Mouse (Mus musculus) cerebellum, adult 8-10 months (tissue): ENCODE measurements around the gene Gm17693.
"Not testable (repeated sequence)": the region's sequence is repeated elsewhere in the genome, so short reads cannot be mapped to it uniquely, and the experiment has no call there.

Experiments used
- DNase-seq: peaks from one replicate; pipeline ENCODE4 v3.0.0; 2022

Gene Gm17693

GRCm38 (mm10) chrX:125705144-125705543 is at the start of gene Gm17693:
Gm17693 (plus strand) TSS chrX:125705444.
- not testable (repeated sequence) for DNase-seq
